8 mouse cellular contexts compared by ENCODE assay signal in genomic region chr4:143349484-143349906, GRCm38 (mm10). TPM values are rescaled to one million over a fixed set of nuclear protein-coding genes. Genes with fewer than 3 reads are reported as not detected.
DNase-seq lines count a peak whose midpoint lies in the region; ATAC-seq lines count a peak whose summit lies in the region.

Gene Lrrc38 (plus strand): TSS chr4:143349757.

- H3K36me3 ChIP-seq in embryonic facial prominence, embryonic 15.5 days: no peaks in the 10 kb centered on the region
- H3K36me3 ChIP-seq in hindbrain, embryonic 12.5 days: no peaks in the 10 kb centered on the region
- no peaks in the 10 kb centered on the region for H3K36me3 ChIP-seq in midbrain, embryonic 10.5 days

- peaks cover 19% of the 10 kb centered on the region for H3K4me1 ChIP-seq in embryonic facial prominence, embryonic 15.5 days
- peaks cover 18% of the 10 kb centered on the region for H3K4me1 ChIP-seq in hindbrain, embryonic 12.5 days
- H3K4me1 ChIP-seq in midbrain, embryonic 10.5 days: peaks cover 23% of the 10 kb centered on the region

- no peak for ATAC-seq in embryonic facial prominence, embryonic 15.5 days (ENCODE audit: insufficient number of reproducible peaks, low FRiP score, low TSS enrichment, low read depth)
- peak; percentile 46 for ATAC-seq in hindbrain, embryonic 12.5 days (ENCODE audit: low FRiP score)

- H3K9me3 ChIP-seq in embryonic facial prominence, embryonic 15.5 days (replicated peaks): no peaks in the 10 kb centered on the region
- no peaks in the 10 kb centered on the region; the same call in 1 of the 2 replicates for H3K9me3 ChIP-seq in hindbrain, embryonic 12.5 days (replicated peaks)
- H3K9me3 ChIP-seq in midbrain, embryonic 10.5 days (replicated peaks): no peaks in the 10 kb centered on the region

- H3K9ac ChIP-seq in embryonic facial prominence, embryonic 15.5 days: no peak within 1 kb of the TSS
- H3K9ac ChIP-seq in hindbrain, embryonic 12.5 days: peak within 1 kb of the TSS; percentile 53

- peak within 1 kb of the TSS; percentile 44 for H3K4me3 ChIP-seq in embryonic facial prominence, embryonic 15.5 days (replicated peaks)
- H3K4me3 ChIP-seq in hindbrain, embryonic 12.5 days: peak within 1 kb of the TSS; percentile 57
- peak within 1 kb of the TSS; percentile 61 for H3K4me3 ChIP-seq in midbrain, embryonic 10.5 days

- peak within 1 kb of the TSS; percentile 82 for H3K4me2 ChIP-seq in embryonic facial prominence, embryonic 15.5 days (replicated peaks)
- peak within 1 kb of the TSS; percentile 98 for H3K4me2 ChIP-seq in hindbrain, embryonic 12.5 days (replicated peaks)

- WGBS in embryonic facial prominence, embryonic 15.5 days: 2% methylated on average over 19 of the region's 19 CpGs
- 1% methylated on average over 19 of the region's 19 CpGs for WGBS in hindbrain, embryonic 12.5 days
- under 1% methylated on average over 19 of the region's 19 CpGs for WGBS in midbrain, embryonic 10.5 days

- no peak within 1 kb of the TSS for H3K27ac ChIP-seq in embryonic facial prominence, embryonic 15.5 days (replicated peaks)
- no peak within 1 kb of the TSS for H3K27ac ChIP-seq in hindbrain, embryonic 12.5 days
- peak within 1 kb of the TSS; percentile 61 for H3K27ac ChIP-seq in midbrain, embryonic 10.5 days (replicated peaks)

- H3K27me3 ChIP-seq in embryonic facial prominence, embryonic 15.5 days: peaks cover 55% of the 10 kb centered on the region
- peaks cover 51% of the 10 kb centered on the region for H3K27me3 ChIP-seq in hindbrain, embryonic 12.5 days
- H3K27me3 ChIP-seq in midbrain, embryonic 10.5 days (ENCODE audit: low read depth, poor library complexity, severe bottlenecking): peaks cover 72% of the 10 kb centered on the region

- DNase-seq in kidney, adult 18-20 months: peak; percentile 7
- no peak for DNase-seq in kidney, adult 9 months
- DNase-seq in adrenal gland, postnatal 14 days: peak; percentile 27
- DNase-seq in midbrain, embryonic 10.5 days (ENCODE audit: low spot score): peak; percentile 44
- no peak for DNase-seq in urinary bladder, postnatal 36 days (ENCODE audit: low spot score in 2 of 2)
- no peak for DNase-seq in urinary bladder, postnatal 25 days (ENCODE audit: low spot score)

RNA-seq across cellular contexts. Expression of gene Lrrc38, which starts in this region (rescaled TPM):
- total RNA-seq in adrenal gland, postnatal 14 days (2021): not detected in 2 replicates
- polyA plus RNA-seq in embryonic facial prominence, embryonic 15.5 days (2015; fragmentation: Nextera tagmentation; extraction: Ambion mirVana): 1.2 and 2.0 TPM in 2 replicates
- 0.44 and 0.79 TPM in 2 replicates for polyA plus RNA-seq in hindbrain, embryonic 12.5 days (2016; fragmentation: Nextera tagmentation; extraction: Ambion mirVana)
- 0.06 and 0.35 TPM in 2 replicates for polyA plus RNA-seq in midbrain, embryonic 10.5 days (2016; fragmentation: Nextera tagmentation; extraction: Ambion mirVana)

Comparison
In these comparisons a context has a peak if more than half of its experiments do, and no peak if none do; other contexts are left out.
1. Peak in DNase-seq in adrenal gland, postnatal 14 days; RNA of the gene not detected or under 1 TPM.
2. Peak in ATAC-seq, H3K4me3 ChIP-seq, H3K9ac ChIP-seq and H3K4me2 ChIP-seq in hindbrain, embryonic 12.5 days; RNA of the gene not detected or under 1 TPM.
3. Peak in DNase-seq, H3K4me3 ChIP-seq and H3K27ac ChIP-seq in midbrain, embryonic 10.5 days; RNA of the gene not detected or under 1 TPM.